Mouse (Mus musculus) CH12.LX (cell line): ENCODE measurements around the gene Cluap1. TPM values are rescaled to one million over a fixed set of nuclear protein-coding genes. Genes with fewer than 3 reads are reported as not detected.

Experiments used
- DNase-seq: peaks from one replicate; pipeline ENCODE4 v3.0.0-alpha.2; 2013; ENCODE audit errors: extremely low read depth
- H3K27ac ChIP-seq: 2 replicates; pipeline ENCODE4 v1.5.1; 2012; ENCODE audit warnings: low read depth, mild to moderate bottlenecking, control low read depth, moderate library complexity; ENCODE audit not compliant: insufficient read depth
- H3K27me3 ChIP-seq: replicated peaks from 2 replicates; pipeline ENCODE3; 2012; ENCODE audit warnings: inconsistent platforms
- H3K36me3 ChIP-seq, 2 experiments: replicated peaks in 1 of 2; 2 replicates each; pipeline versions ENCODE3 to v1.6.1; 2012; ENCODE audit warnings: inconsistent platforms in 1 of 2, low read length in 1 of 2, mild to moderate bottlenecking in 1 of 2, mixed read lengths in 1 of 2, moderate library complexity in 1 of 2; ENCODE audit not compliant: control insufficient read depth in 1 of 2, insufficient read depth in 1 of 2
- H3K4me1 ChIP-seq, 2 experiments: 2 replicates each; pipeline ENCODE4 v1.6.1; 2012; ENCODE audit warnings: inconsistent platforms in 1 of 2, moderate library complexity in 1 of 2; ENCODE audit not compliant: insufficient read depth in 2 of 2, control insufficient read depth in 1 of 2
- H3K4me2 ChIP-seq: 2 replicates; pipeline ENCODE4 v1.6.1; 2012; ENCODE audit warnings: low read depth, mild to moderate bottlenecking, control low read depth; ENCODE audit not compliant: poor library complexity, insufficient read depth, severe bottlenecking
- H3K4me3 ChIP-seq, 3 experiments: fragments of 150-350 bp in 1 of 3; sonication (generic) in 1 of 3; replicated peaks in 1 of 3; 2 replicates each; pipeline versions ENCODE3 to v1.5.1; 2011 to 2012; ENCODE audit warnings: low read depth in 2 of 3, low read length in 2 of 3, mild to moderate bottlenecking in 2 of 3, moderate library complexity in 2 of 3, control low read depth in 1 of 3, improper control_type of control experiment in 1 of 3, inconsistent platforms in 1 of 3, mixed read lengths in 1 of 3; ENCODE audit not compliant: poor library complexity in 1 of 3
- H3K79me2 ChIP-seq: replicated peaks from 2 replicates; pipeline ENCODE4 v1.6.1; 2012; ENCODE audit warnings: mild to moderate bottlenecking, moderate library complexity; ENCODE audit not compliant: control insufficient read depth, poor library complexity, insufficient read depth, severe bottlenecking; ENCODE audit errors: extremely low read depth
- H3K9ac ChIP-seq: 2 replicates; pipeline ENCODE4 v1.6.1; 2012; ENCODE audit warnings: low read depth, mild to moderate bottlenecking, control low read depth, moderate library complexity; ENCODE audit not compliant: insufficient read depth
- H3K9me3 ChIP-seq: replicated peaks from 2 replicates; pipeline ENCODE3; 2012; ENCODE audit warnings: low read length, inconsistent platforms, mixed read lengths
- CHD2 ChIP-seq: IDR thresholded peaks from 2 replicates; pipeline ENCODE4 v1.6.1; 2011; ENCODE audit warnings: low read length, improper control_type of control experiment
- CTCF ChIP-seq, 2 experiments: IDR thresholded peaks in 1 of 2; conservative IDR thresholded peaks in 1 of 2; 2 replicates each; pipeline ENCODE4 v1.5.1; 2011 to 2012; ENCODE audit warnings: low read depth in 2 of 2, low read length in 2 of 2, improper control_type of control experiment in 1 of 2, inconsistent platforms in 1 of 2, mild to moderate bottlenecking in 1 of 2, moderate library complexity in 1 of 2
- E2F4 ChIP-seq: IDR thresholded peaks from 2 replicates; pipeline ENCODE4 v1.6.1; 2011; ENCODE audit warnings: low read depth, low read length, improper control_type of control experiment; ENCODE audit not compliant: insufficient replicate concordance
- GABPA ChIP-seq: IDR thresholded peaks from 2 replicates; pipeline ENCODE4 v1.6.1; 2012; ENCODE audit warnings: low read depth, low read length, improper control_type of control experiment, inconsistent platforms; ENCODE audit not compliant: insufficient replicate concordance
- HCFC1 ChIP-seq: IDR thresholded peaks from 2 replicates; pipeline ENCODE4 v1.6.1; 2012; ENCODE audit warnings: low read depth, mild to moderate bottlenecking, inconsistent platforms, low read length, improper control_type of control experiment
- JUN ChIP-seq: IDR thresholded peaks from 2 replicates; pipeline ENCODE4 v1.6.1; 2011; ENCODE audit warnings: low read depth, mild to moderate bottlenecking, low read length, improper control_type of control experiment, moderate library complexity; ENCODE audit not compliant: insufficient read depth
- JUND ChIP-seq: conservative IDR thresholded peaks from 2 replicates; pipeline ENCODE4 v1.6.1; 2011; ENCODE audit warnings: low read depth, low read length, improper control_type of control experiment
- KAT2A ChIP-seq: IDR thresholded peaks from 2 replicates; pipeline ENCODE4 v1.6.1; 2012; ENCODE audit warnings: low read length, improper control_type of control experiment, inconsistent platforms; ENCODE audit not compliant: insufficient replicate concordance
- MAZ ChIP-seq: IDR thresholded peaks from 2 replicates; pipeline ENCODE4 v1.6.1; 2012; ENCODE audit warnings: low read depth, mild to moderate bottlenecking, inconsistent platforms, low read length, improper control_type of control experiment, moderate library complexity
- MXI1 ChIP-seq: IDR thresholded peaks from 2 replicates; pipeline ENCODE4 v1.6.1; 2011; ENCODE audit warnings: mild to moderate bottlenecking, low read depth, low read length, improper control_type of control experiment
- MYC ChIP-seq: IDR thresholded peaks from 2 replicates; pipeline ENCODE4 v1.6.1; 2011; ENCODE audit warnings: low read depth, mild to moderate bottlenecking, improper control_type of control experiment, low read length
- POLR2A ChIP-seq: IDR thresholded peaks from 2 replicates; pipeline ENCODE4 v1.6.1; 2011; ENCODE audit warnings: low read depth, mild to moderate bottlenecking, improper control_type of control experiment, low read length
- POLR2AphosphoS2 ChIP-seq: IDR thresholded peaks from 2 replicates; pipeline ENCODE4 v1.6.1; 2011; ENCODE audit warnings: low read depth, low read length, improper control_type of control experiment
- RAD21 ChIP-seq: IDR thresholded peaks from 2 replicates; pipeline ENCODE4 v1.6.1; 2011; ENCODE audit warnings: low read depth, mild to moderate bottlenecking, low read length, improper control_type of control experiment, moderate library complexity
- USF1 ChIP-seq: IDR thresholded peaks from 2 replicates; pipeline ENCODE4 v1.6.1; 2014; ENCODE audit warnings: low read depth, mild to moderate bottlenecking, inconsistent platforms, low read length, improper control_type of control experiment
- USF2 ChIP-seq: conservative IDR thresholded peaks from 2 replicates; pipeline ENCODE4 v1.6.1; 2011; ENCODE audit warnings: low read depth, low read length, improper control_type of control experiment
- ZC3H11A ChIP-seq: IDR thresholded peaks from 2 replicates; pipeline ENCODE4 v1.6.1; 2012; ENCODE audit warnings: low read depth, mild to moderate bottlenecking, inconsistent platforms, low read length, improper control_type of control experiment
- ZKSCAN1 ChIP-seq: IDR thresholded peaks from 2 replicates; pipeline ENCODE4 v1.6.1; 2012; ENCODE audit warnings: low read depth, inconsistent platforms, low read length, improper control_type of control experiment, borderline replicate concordance
- ZNF384 ChIP-seq: IDR thresholded peaks from 2 replicates; pipeline ENCODE4 v1.6.1; 2012; ENCODE audit warnings: low read depth, low read length, improper control_type of control experiment, inconsistent platforms
- dilution Hi-C: fragments of 300-500 bp; cut with MboI; formaldehyde crosslinking; loops from 2 replicates; pipeline ENCODE4 v1.14.3; 2020; ENCODE audit warnings: low sequenced_read_pairs; ENCODE audit not compliant: extremely low pct_unique_long_range_greater_than_20kb, extremely low pct_ligation_motif_present
- in situ Hi-C: fragments of 300-500 bp; cut with MboI; formaldehyde crosslinking; loops from 3 replicates; pipeline ENCODE4 v1.14.3; 2019; ENCODE audit warnings: low sequenced_read_pairs, low pct_ligation_motif_present, low pct_unique_long_range_greater_than_20kb, mixed read lengths
- polyA plus RNA-seq: library from polyadenylated mRNA; unstranded; fragments of >175 nt; gene quantifications from 2 replicates; pipeline ENCODE4 v1.2.1, GENCODE M21; 2012; ENCODE audit warnings: low read depth; ENCODE audit not compliant: insufficient read length
- total RNA-seq, 2 experiments: library from RNA; depleted of rRNA; stranded (reverse); fragments of 300-350 nt in 1 of 2; fragments of >200 nt in 1 of 2; gene quantifications; 2 replicates each; pipeline ENCODE4 v1.2.3; 2012 to 2014

The Cluap1 gene
- total and polyA plus RNA-seq, 3 experiments: 33.7 to 47.0 (median 46.5) TPM

DNA sequence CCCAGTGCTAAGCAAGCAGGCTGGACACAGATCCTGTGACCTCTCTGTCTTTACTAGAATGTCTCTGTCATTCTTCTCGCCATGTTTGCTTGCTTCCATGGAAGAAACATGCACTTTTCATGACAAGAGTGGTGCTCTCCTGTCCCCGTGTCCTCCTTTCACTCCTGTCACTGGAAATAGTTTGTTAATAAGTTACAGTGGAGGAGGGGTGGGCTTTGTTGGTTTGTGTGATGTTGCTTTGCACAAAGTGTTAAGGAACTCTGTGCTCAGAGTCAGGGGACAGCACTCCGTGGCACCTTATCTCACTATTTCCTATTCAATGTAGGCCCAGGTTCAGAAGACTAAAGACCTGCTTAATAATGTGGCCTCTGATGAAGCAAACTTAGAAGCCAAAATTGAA lies 14.9 kb downstream of the Cluap1 start:
- no peaks in the 10 kb centered on the region for H3K27me3 ChIP-seq
- no peaks in the 10 kb centered on the region for H3K79me2 ChIP-seq
- H3K27ac ChIP-seq: no peak overlapping the region
- H3K9ac ChIP-seq: no peak overlapping the region
- H3K4me2 ChIP-seq: no peak overlapping the region
- dilution Hi-C loops: no loop called here
- no peaks in the 10 kb centered on the region for H3K4me1 ChIP-seq
- DNase-seq: no peak
- H3K9me3 ChIP-seq: peaks cover 8% of the 10 kb centered on the region
- in situ Hi-C loops: no loop called here
- peaks cover 48 to 90% of the 10 kb centered on the region in 2 experiments for H3K36me3 ChIP-seq
- H3K4me3 ChIP-seq: no peak overlapping the region
- TF ChIP-seq CHD2: no peak
- no peak for TF ChIP-seq MYC
- TF ChIP-seq USF1: no peak
- TF ChIP-seq ZNF384: no peak
- no peak for TF ChIP-seq HCFC1
- no peak for TF ChIP-seq E2F4
- TF ChIP-seq RAD21: no peak
- TF ChIP-seq JUND: no peak
- TF ChIP-seq MAZ: no peak
- TF ChIP-seq JUN: no peak
- TF ChIP-seq POLR2A: no peak
- TF ChIP-seq MXI1: no peak
- TF ChIP-seq CTCF (conservative IDR thresholded peaks at IDR 0.05 in 1 of 2, IDR thresholded peaks at IDR 0.05 in 1 of 2; ENCODE audit: low read depth in 2 of 2, low read length in 2 of 2): no peak
- TF ChIP-seq ZKSCAN1: no peak
- TF ChIP-seq USF2: no peak
- TF ChIP-seq KAT2A: no peak
- no peak for TF ChIP-seq GABPA
- TF ChIP-seq ZC3H11A: no peak

DNA sequence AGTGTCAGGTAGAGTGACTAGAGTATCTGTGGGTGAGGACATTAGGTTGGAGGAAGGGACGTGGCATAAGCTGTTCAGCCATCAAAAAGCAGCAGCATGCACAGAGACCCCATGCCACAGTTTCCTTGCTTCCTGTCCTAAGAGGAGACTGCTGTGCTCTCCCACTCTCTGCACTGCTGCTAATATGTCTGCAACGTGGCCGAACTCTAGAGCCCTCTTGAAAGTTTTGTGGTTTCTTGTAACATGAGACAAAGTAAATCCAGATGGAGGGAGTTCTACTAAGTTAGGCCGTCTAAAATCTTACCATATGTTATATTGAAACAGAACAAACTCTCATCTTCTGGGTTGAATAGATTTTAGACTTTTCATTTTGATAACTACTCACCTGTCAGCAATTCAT lies 15.4 kb downstream of the Cluap1 start:
- TF ChIP-seq POLR2AphosphoS2 (no peak), JUN (no peak)
- no peak overlapping the region for H3K4me3 ChIP-seq
- H3K36me3 ChIP-seq: peaks cover 50 to 88% of the 10 kb centered on the region in 2 experiments
- H3K4me1 ChIP-seq: no peaks in the 10 kb centered on the region
- H3K27me3 ChIP-seq: no peaks in the 10 kb centered on the region
- H3K4me2 ChIP-seq: no peak overlapping the region
- no peak overlapping the region for H3K27ac ChIP-seq
- DNase-seq: no peak
- no peak overlapping the region for H3K9ac ChIP-seq
- in situ Hi-C loops (no loop called here), dilution Hi-C loops (no loop called here)
- peaks cover 8% of the 10 kb centered on the region for H3K9me3 ChIP-seq
- H3K79me2 ChIP-seq: no peaks in the 10 kb centered on the region
